Mouse (Mus musculus): Measurements from ENCODE around the gene Mindy3.
"Not testable (repeated sequence)": the region's sequence is repeated elsewhere in the genome, so short reads cannot be mapped to it uniquely, and the experiment has no call there.

Gene Mindy3

DNA sequence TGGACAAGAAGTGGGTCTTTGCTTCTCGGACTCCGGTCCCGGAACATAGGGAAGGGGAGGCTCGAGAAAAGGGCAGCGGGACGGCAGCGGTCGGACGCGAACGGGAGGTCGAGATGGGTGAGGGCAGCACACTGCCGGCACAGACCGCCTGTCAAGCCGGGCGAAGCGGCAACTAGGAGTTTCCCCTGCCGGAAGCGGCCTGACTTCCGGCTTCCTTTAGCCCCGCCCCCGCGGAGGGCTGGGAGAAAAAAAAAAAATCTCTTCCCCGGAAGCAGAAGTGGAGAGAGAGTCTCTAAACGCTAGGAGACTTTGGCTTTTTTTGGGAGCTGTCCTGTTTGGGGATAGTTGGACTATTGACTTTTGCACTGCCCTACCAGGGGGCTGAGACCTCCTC lies at the start of gene Mindy3:
TSS of gene Mindy3 (minus strand) at position 209 of the 394 bp plus-strand sequence.
- DNase-seq (ENCODE audit: low spot score) = peak; percentile 80

DNA sequence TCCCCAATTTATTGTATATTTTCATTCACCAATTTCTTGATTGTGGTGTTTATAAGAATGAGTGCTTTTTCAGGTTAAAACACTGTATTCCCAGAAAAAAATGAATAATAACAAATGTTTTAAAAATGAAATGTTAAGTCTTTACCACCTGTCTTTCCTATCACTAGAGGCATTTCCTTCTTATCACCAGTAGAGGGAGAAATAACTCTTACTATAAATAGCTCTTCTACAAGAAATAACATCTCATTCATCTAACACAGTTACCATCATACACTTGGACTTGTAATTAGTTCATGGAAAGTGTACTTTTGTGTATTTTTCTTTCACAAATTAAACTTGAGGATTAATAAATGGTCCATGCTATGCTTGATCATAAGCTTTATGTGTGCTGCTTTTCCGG lies 40.5 kb upstream of the Mindy3 start:
- DNase-seq (ENCODE audit: low spot score) = no peak

DNA sequence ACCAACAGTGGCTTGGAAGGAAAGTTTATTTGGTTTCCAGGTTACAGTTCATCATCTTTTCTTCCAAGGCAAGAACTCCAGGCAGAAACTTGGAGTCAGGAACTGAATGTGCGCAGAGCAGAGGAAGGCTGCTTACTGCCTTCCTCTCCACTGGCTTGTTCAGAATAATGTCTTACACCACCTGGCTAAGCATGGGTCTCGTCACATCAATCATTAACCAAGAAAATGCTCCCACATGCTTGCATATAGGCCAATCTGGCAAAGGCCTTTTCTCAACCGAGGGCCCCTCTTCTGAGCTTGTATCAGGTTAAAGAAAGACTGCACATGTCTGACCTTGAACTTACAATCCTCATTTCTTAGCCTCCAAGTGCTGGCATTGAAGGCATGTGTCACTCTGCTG lies 30.8 kb upstream of the Mindy3 start:
- no peak for DNase-seq (ENCODE audit: low spot score)

- DNase-seq (ENCODE audit: low spot score) = no peak
Observed at GRCm38 (mm10) chr2:12440120-12440519, 20.9 kb upstream of the Mindy3 start.

- no peak for DNase-seq (ENCODE audit: low spot score)
Observed at GRCm38 (mm10) chr2:12439543-12439942, 20.3 kb upstream of the Mindy3 start.

- DNase-seq (ENCODE audit: low spot score) = no peak
Observed at GRCm38 (mm10) chr2:12438181-12438580, 18.9 kb upstream of the Mindy3 start.

DNA sequence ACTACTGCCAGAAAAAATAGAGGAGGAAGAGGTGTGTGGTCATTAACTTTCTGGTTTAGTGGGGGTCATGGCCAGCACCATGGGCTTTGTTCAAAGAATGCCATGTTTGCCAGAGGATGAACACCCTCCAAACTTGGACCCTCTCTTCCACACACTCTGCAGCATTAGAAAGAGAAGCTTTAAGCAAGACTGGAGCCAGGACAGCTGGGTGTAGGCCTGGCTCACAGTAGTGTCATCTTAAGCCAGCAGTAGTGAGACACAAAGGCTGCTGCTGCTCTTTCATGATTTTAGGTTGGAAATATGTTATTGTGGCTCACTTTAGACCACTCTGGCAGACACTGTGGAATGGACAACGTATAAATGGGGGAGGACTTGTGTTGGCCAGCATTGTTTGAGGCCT lies 12.8 kb upstream of the Mindy3 start:
- no peak for DNase-seq (ENCODE audit: low spot score)

GRCm38 (mm10) chr2:12424374-12424773 lies 5.1 kb upstream of the Mindy3 start:
- DNase-seq (ENCODE audit: low spot score) = no peak

- not testable (repeated sequence) for DNase-seq (ENCODE audit: low spot score)
Observed at GRCm38 (mm10) chr2:12423426-12423825, 4.2 kb upstream of the Mindy3 start.

DNA sequence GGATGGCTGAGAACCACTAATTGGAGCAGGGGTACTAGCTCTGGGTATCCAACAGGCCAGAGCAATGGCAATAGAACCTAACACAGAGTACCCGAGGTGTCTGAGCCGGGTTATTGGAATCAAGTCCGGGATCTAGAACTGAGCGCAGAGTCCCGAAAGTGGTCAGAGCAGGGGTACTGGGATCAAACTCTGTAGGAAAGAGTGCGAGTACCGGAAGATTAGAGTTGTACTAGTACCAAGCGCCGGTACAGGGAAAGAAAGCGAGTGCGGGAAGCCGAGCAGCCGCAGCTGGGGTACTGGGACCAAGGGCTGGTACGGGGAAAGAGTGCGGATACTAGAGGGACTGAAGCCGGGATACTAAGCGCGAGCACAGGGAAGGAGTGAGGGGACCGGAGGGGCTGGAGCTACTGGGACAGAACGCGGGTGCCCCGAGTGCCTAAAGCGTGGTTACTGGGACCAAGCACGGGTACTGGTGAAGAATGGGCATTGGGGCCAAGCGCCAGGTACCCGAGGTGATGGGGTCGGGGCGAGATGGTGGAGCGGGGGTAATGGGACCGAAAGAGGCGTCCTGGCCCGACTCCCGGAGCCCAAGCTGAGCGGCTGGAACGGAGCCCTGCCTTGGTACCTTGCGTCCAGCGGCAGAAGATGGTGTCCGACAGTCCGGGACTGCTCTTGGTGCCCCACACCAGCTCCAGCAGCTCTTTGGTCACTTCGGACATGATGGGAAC lies 572 bp downstream of the Mindy3 start:
- peak; percentile 16 for DNase-seq (ENCODE audit: low spot score)

GRCm38 (mm10) chr2:12418121-12418520 lies 1.1 kb downstream of the Mindy3 start:
- DNase-seq (ENCODE audit: low spot score) = peak; percentile 5

- no peak for DNase-seq (ENCODE audit: low spot score)
Observed at GRCm38 (mm10) chr2:12412309-12412708, 7.0 kb downstream of the Mindy3 start.

DNA sequence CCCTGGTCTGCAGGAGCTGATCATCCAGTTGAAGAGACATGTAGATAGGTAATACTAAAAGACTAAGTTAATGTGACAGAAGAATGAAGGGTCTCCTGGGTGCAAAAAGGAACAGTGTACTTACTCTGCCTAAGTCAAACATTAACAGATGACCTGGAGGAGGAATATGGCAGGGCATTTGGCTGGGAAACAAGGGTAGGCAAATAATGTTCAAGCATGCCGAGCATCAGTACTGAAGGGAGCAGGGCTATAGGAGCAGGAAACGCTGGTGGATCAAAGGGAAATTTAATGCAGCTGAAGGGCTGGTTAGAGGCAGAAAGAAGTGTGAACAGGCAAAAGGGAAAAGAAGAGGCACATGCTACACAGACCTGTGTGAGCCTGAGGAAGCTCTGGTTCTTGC lies 8.1 kb downstream of the Mindy3 start:
- DNase-seq (ENCODE audit: low spot score) = no peak

DNA sequence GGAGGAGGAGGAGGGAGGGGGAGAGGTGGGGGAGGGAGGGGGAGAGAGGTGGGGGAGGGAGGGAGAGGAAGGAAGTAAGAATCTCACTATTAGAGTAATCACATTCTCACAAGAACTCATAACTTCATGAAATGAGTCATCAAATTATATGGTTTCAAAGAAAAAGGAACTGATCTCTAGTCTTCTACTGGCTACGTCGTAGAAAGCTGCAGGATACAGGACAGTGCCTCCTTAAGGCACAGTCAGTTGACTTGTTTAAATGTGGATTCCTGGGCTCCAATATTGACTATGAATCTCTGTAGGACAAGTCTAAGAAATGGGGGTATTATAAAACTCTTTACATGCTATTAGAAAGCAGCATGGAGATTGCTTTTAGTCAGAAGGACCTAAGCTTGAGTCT lies 12.5 kb downstream of the Mindy3 start:
- DNase-seq (ENCODE audit: low spot score) = no peak

GRCm38 (mm10) chr2:12402469-12402868 lies 16.8 kb downstream of the Mindy3 start:
- DNase-seq (ENCODE audit: low spot score) = no peak

DNA sequence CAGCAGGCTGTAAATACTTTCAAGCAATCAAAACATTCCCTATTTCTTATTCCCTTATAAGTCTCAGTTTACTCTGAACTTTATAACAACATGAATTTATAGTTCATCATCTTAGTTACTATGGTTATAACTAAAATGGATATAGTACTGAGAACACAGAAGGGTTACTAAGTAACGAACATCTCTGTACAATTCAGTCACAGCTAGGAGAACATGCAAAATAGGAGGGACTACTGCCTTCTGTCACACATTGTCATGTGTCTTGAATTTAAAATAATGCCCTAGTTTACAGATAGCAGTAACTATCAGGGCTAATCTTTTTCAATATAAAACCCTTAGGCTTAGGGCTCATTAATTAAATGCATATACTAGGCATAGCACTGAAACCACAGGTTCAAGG lies 18.1 kb downstream of the Mindy3 start:
- no peak for DNase-seq (ENCODE audit: low spot score)

- DNase-seq (ENCODE audit: low spot score) = no peak
Observed at GRCm38 (mm10) chr2:12389028-12389427, 30.2 kb downstream of the Mindy3 start.

DNA sequence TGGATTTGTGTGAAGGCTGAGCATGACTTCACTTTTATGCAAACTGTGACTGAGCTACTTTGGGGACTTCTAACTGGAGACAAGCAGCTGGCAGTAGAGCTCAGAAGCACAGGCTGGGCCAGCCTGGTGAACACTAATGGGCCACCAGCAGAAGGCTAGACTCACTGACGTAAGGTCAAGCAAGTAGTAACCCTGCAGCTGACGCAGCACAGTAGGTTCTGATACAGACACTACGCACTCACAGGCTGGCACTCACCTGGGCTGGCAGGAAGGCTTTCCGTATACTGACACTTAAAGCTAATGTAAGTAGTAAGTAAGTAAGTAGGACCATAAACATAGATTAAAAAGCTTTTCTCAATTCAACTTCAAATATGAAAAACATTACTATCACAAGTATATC lies 30.7 kb downstream of the Mindy3 start:
- DNase-seq (ENCODE audit: low spot score) = no peak

- no peak for DNase-seq (ENCODE audit: low spot score)
Observed at GRCm38 (mm10) chr2:12384389-12384788, 34.9 kb downstream of the Mindy3 start.

DNA sequence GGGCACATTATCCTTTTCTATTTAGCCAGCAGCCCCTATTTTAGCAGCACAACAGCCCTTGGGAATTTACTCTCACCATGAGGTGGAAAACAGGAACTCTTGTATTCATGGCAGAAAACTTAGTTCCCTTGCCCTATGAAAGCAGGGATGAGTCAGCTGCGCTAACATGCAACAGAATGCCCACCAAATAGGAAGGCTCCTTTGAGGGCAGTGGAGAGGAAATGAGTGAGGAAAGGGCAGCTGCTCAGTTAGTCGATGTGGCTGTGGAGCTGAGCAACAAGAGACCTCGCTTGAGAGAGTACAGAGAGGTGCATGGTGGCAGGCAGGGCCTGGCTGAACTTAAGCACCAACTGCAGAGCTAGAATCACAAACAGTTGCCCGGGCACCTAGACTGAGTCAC lies 36.6 kb downstream of the Mindy3 start:
- no peak for DNase-seq (ENCODE audit: low spot score)

DNA sequence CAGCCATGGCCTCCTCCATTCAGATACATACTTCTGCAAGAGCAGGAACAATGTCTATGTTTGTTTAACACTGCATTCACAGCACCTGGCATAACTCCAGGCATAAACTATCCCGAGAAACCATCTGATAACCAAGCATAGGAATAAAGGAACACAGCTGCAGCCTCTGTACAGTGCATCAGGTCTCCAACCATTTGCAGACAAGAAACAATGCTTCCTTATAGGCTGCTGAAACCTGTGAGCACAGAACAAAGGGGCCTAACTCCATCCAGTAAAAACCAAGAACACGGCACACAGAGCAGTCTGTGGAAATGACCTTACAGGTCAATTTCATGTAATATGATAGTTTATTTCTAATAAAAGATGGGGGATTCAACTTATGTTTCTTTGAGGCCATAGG lies 39.0 kb downstream of the Mindy3 start:
- DNase-seq (ENCODE audit: low spot score) = no peak

DNA sequence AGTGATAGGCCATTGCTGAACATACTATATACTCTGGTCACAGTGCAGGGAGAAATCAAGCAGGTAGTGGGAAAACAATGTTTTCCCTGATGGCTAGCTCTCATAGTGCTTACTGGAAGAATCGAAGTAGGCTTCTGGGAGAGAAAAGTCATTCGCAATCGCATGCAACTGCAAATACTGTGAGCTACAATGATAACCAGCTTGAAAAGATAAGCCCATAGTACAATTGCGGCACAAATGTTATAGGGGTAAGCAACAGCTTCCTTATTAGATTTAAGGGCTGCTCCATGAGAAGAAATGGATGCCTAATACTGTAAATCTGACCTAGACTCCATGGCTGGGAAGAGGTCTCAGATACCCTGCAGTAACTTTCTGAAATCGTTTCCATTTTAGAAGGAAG lies 40.7 kb downstream of the Mindy3 start:
- no peak for DNase-seq (ENCODE audit: low spot score)

DNA sequence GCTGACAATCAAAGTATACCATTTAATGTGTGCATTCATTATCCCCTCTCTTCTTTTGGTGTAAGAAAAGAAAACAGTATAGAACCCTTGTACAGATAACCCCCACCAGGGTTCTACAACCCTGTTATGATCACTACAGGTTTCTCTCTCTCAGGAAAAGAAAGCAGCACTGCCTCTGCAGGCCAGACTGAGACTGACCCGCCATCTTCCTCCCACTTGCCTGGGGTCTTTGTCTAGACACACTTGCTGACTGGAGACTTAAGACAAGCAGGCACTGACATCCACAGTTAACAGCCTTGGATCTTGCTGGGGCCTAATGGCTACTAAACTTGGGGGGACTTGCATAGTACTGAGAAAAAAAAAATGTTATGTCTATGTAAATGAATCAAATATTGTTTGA lies 42.2 kb downstream of the Mindy3 start:
- DNase-seq (ENCODE audit: low spot score) = no peak

- DNase-seq (ENCODE audit: low spot score) = peak; percentile 8
Observed at GRCm38 (mm10) chr2:12372883-12373282, 46.4 kb downstream of the Mindy3 start.

Measured in spleen, adult 12 weeks (tissue).